Mouse (Mus musculus): Measurements from ENCODE around the gene Lpcat1.
A peak's percentile ranks its signal among the peaks of the same experiment; 100 is the strongest.

Gene Lpcat1

DNA sequence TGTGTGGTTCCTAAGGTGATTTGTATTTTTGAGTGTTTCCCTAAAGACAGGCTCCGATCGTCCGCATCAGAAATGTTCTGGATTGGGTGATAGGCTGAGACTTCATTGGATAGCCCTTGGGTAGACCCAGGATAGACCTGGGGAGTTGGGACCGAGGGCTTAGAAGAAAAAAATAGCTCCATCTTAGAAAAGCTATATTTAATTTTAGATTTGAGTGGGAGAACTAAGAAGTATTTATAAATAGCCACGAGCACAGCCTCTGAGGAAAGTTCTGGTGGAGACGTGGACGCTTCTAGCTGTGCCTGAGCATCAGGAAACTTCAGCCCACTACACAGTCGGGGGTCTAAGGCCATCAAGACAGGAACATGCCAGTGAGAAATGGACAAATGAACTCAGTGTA is 9.8 kb downstream of the Lpcat1 start:
- no peak for DNase-seq (ENCODE audit: low spot score)

DNA sequence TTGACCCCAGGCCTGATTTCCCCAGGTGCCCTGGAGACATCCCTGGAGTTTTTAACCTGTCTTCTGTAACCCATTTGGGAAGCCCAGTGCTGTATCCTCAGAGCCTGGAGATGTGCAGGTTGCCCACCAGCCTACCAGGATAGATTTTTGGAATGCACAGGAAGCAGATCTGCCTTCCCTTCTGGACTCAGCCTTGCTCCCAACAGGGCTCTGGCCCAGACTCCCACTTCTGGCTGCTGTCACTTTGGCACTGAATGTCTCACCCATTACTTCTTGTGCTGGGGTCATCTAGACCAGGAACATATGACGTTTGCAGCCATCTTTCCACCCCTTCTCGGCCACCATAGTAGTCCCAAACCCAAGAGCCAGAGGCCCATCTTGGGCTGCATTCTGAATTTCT is 10.8 kb downstream of the Lpcat1 start:
- DNase-seq (ENCODE audit: low spot score): no peak

DNA sequence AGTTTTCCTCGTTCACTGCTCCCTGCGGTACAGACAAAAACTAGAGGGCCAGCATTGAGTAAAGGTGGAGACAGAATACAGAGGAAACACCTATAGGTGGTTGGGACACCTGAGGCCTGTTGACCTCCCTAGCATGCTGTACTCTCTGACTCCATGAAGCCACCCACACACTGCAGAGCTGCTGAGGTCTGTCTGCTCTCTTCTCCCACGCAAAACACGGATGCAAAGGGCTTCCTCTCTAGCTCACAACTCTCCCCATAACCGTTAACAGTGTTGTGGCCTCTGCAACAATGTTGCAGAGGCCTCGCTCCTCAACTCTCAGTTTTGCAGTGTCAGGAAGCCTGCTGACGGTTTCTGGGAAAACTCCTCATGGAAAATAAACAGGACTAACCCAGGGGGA is 15.5 kb downstream of the Lpcat1 start:
- no peak for DNase-seq (ENCODE audit: low spot score)

DNA sequence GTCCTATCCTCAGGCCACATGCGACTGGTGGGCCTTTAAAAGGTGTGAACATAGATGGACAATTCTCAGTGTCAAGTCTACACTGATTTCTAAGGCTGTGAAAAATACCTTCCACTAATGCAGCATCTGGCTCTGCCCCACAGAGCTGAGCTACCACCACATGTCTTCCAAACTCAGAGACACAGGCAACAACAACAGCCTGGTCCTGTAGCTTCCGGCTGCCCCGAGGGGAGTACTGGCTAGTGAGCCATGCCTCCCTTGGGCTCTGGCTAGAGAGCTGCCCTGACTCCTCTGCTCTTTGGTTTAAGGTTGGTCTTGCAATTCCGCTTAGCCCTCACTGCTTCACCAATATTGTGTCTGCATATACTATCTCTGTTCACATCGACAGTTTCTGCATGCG is 16.3 kb downstream of the Lpcat1 start:
- DNase-seq (ENCODE audit: low spot score): no peak

DNA sequence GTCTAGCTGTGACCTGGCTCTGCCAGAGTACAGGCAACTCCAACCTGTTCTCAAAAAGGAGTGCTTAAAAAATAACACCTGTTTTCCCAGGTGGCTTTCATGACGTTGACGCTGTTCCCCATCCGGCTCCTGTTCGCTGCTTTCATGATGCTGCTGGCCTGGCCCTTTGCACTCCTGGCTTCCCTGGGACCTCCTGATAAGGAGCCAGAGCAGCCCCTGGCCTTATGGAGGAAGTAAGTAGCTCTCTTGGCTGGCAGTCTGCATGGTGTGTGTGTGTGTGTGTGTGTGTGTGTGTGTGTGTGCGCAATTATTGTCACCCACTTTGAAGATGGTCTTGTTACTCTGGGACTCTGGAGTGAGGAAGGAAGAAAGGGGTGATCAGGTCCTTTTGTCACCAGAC is 17.2 kb downstream of the Lpcat1 start:
- DNase-seq (ENCODE audit: low spot score): no peak

DNA sequence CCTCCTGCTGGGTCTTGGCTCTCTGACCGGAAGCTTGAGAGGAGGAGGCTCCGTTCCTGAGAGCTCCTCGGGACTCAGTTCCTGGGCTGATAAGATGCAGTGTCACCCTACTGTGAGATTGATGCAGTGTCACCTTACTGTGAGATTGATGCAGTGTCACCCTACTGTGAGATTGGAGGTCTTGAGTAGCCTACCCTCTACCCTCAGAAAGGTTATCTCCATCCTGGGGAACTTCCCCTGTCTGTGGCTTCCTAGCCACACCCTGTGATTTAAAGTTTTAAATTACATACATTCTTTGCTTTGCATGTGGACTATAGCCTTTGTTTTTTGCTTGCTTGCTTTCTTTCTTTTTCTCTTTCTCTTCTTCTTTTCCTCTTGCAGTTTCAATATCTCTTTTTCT is 21.1 kb downstream of the Lpcat1 start:
- no peak for DNase-seq (ENCODE audit: low spot score)

DNA sequence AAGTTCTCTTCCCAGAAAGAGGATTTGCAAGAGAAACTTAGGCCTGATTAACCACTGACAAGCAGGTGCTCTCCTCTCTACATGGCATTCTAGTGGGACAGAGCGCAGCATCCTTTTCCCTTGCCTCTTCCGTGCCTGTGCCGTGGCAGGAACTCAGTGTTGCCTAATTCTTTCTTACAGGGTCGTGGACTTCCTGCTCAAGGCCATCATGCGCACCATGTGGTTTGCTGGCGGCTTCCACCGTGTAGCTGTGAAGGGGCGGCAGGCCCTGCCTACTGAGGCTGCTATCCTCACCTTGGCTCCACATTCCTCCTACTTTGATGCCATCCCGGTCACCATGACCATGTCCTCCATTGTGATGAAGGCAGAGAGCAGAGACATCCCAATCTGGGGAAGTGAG is 21.7 kb downstream of the Lpcat1 start:
- DNase-seq (ENCODE audit: low spot score): no peak

DNA sequence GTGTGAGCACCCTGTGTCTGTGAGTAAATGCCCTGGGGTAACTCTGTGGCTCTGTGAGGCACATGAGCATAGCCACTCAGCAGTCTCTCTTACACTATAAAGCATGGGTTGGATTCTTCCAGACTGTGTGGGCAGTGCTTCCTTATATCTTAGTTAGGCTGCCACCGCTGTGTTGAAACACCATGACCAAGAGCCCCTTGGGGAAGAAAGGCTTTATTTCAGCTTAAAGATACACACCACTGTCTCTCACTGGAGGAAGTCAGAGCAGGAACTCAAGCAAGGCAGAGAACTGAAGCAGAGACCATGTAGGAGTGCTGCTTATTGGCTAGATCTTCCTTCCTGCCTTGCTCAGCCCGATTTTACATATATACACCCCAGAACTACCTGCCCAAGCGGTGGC is 23.0 kb downstream of the Lpcat1 start:
- DNase-seq (ENCODE audit: low spot score): no peak

DNA sequence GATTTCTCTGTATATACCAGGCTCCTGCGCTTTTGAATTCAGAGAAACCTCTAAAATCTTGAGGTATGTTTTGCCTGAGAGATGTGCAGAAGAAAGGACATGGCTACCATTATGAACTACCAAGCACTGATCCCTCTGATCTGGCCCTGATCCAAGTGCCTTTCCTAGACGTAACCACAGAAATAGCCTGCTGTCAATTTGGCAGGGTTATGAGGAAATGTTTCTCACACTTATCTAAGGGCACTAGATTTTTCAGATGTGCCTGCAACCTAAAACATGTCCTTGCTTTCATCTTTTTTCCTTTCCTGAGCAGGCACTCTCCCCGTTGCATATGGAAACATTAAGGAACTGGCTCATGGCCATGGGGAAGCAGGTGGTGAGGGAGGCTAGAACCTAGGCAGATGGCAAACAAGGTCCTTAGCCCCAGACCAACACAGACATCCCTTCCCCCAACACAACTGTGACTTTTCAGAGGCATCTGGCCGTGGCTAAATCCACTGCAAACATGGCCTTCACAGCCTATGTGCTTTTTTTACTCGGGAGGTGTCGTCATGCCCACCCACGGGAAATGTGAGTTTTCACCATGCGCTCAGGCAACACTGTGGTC is 23.7 kb downstream of the Lpcat1 start:
- no peak for DNase-seq (ENCODE audit: low spot score)

DNA sequence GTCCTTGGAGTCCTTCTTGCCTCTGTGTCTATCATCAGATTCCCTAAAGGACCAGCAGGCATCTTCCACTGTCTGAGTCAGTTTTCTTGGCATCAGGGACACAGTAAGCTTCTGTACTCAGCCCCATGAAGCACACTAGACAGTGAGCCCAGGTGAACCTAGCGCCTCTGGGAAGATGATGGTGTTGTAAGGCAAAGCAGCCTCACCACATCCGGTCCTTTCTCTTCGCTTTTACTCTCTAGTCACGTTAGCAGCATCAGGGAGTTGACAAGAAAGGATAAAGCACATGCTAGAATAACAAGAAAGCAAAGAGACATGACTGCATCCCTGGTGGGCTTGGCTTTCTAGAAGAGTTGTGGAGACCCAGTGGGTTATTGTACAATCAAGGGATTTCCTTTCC is 26.2 kb downstream of the Lpcat1 start:
- DNase-seq (ENCODE audit: low spot score): no peak

DNA sequence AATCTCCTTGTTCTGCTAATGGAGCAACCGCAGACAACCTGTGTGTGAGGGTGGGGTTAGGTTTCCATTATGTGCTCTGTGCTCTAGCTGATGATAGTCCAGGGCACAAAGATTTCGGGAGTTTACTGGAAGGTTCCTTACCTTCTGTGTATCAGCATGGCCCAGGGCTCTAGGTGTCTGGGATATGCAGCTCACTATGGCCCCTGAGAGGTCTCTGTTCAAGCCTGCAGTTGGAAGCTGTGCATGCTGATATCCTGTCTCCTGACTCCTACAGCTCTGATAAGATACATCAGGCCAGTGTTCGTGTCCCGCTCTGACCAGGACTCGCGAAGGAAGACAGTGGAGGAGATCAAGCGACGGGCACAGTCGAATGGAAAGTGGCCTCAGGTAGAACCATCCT is 27.5 kb downstream of the Lpcat1 start:
- DNase-seq (ENCODE audit: low spot score): no peak

DNA sequence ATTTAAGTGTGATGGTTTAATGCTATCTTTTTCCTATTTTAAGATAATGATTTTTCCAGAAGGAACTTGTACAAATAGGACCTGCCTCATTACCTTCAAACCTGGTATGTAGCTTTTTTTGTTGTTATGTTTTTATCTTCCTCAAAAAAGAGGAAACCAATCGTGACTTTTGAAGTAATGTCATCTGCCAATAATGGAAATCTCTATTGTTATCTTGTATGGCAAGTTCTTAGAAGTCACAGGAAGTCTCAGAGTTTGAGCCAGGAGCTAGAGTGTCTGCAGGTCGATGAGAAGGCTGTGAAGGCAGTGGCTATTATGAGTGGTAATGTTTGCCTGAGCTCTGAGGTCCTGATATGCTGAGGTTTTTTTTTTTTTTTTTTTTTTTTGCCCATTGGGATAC is 29.1 kb downstream of the Lpcat1 start:
- no peak for DNase-seq (ENCODE audit: low spot score)

DNA sequence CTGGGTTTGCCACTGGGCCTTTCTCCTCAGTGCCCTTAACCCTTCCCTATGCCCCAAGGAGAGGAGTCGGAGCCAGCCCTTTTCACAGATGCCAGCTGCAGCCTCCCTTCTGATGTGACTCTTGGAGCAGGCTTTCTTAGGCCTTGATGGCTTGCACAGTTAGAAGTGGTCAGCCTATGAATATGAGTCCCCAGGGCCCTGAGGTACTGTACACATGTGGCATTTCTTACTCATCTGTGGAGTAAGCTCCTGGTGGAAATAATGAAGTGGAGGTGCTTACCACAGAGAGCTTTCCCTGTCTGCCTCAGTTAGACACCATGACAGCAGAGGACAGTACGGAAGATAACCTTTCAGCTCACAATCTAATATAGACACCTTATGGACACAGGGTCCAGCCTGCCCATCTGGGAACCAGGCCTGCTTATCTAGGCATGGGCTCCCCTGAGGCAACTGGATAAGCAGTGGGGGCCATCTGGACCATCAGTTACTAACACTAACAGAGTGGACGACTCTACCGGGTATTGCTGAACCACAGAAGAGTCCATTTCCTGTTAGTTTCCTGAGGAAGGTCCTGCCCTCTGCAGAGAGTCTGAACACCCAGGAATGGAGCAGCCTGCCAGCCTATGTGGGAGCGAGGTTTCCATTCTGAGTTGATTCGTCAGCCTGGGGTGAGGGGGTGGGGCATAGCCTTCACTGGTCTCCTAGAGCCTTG is 33.1 kb downstream of the Lpcat1 start:
- DNase-seq (ENCODE audit: low spot score): no peak

DNA sequence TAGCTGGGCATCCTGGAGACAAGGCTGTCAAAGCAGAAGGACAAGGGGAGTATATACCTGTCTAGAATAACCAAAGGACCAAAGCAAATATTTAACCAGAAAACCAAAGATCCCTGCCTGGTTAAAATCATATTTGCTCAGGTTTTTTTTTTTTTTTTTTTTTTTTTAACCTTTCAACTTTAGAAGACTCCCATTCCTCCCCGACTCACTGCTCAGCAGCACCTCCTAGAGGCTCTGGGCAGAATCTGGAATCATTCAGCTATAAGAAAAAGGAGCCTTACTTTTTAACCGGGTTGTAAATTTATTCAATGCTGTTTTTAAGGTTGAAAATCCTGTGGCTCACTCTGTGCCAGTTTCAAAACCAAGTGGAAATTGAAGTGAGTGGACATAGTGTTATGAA is 35.7 kb downstream of the Lpcat1 start:
- DNase-seq (ENCODE audit: low spot score): no peak

DNA sequence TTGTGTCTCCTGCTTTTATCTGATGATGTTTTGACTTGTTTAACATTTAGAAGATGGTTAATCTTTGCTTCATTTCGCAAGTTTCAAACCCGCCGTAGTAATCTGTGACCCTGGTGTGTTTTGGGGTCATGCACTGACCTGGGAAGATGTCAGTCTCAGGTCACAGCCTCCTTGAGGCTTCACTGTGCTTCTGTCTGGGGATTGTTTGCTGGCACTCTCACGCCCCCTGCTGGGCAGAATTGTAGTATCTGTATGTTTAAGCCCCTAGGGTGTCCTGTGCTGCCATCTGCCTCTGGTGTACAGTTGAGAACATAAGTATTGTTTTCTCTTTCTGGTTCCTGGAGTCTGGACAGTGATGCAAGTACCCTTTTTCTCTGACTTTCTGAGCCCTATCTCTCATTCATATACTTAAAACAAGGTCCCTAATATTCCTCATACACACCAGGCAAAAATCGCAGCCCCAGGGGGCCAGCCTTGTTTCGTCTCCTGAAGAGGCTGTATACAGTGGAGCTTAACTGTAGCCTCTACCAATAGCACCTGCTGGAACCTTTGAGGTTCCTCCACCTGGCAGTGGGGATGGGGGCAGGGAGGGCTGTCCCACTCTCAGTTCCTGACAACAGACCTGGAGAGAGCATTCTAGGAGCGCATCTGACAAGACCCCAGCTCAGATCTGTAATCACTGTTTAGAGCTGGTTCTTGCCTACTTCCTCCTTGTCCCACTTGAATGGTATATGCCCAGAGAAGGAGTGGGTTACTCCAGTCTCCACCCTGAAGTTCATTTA is 38.9 kb downstream of the Lpcat1 start:
- peak; percentile 64 for DNase-seq (ENCODE audit: low spot score)

DNA sequence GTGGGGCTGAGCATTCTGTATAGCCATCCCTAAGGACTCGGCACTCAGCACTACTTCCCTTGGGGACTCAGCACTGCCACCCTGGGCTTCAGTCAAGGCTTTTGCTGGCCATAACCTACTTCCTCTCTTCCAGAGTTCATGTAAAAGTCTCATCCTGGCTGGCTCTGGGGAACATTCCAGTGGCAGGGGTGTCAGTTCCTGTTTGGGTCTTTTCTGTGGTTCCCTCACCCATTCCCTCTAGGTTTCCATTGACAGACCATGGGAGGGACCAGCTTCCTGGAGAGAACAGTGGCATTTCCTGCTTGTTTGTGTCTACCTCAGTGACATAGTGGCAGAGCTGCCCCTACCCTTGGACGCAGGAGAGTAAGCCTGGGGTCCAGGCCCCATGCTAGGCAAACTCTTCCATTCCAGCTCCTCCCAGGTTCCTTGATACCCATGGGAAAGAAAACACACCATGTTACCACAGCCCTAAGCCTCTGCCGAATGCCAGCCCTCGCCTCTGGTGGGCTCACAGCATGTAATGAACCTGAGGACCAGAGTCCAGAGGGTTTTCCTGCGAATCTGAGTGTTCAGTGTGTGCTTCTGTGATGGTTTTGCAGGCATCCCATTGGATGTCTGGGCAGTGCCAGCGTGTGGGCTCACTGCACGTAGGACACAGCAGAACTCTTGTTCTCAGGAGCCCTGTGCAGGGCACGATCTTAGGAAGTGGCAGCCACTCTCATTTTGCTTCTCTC is 42.0 kb downstream of the Lpcat1 start:
- no peak for DNase-seq (ENCODE audit: low spot score)

DNA sequence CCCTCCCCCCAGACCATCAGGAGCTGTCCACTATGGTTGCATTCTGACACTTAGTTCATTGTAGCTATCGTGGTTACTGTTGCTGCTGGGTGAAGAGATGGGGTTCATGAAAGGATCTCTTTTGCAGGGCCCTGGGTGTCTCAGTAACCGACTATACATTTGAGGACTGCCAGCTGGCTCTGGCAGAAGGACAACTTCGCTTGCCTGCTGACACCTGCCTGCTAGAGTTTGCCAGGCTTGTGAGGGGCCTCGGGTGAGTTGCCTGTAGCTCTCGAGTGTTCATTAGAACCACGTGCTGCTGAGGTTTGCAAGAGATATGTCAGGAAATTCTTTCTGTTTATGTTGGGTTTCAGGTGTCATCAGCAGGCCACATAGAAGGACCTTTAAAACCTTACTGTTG is 42.9 kb downstream of the Lpcat1 start:
- no peak for DNase-seq (ENCODE audit: low spot score)

DNA sequence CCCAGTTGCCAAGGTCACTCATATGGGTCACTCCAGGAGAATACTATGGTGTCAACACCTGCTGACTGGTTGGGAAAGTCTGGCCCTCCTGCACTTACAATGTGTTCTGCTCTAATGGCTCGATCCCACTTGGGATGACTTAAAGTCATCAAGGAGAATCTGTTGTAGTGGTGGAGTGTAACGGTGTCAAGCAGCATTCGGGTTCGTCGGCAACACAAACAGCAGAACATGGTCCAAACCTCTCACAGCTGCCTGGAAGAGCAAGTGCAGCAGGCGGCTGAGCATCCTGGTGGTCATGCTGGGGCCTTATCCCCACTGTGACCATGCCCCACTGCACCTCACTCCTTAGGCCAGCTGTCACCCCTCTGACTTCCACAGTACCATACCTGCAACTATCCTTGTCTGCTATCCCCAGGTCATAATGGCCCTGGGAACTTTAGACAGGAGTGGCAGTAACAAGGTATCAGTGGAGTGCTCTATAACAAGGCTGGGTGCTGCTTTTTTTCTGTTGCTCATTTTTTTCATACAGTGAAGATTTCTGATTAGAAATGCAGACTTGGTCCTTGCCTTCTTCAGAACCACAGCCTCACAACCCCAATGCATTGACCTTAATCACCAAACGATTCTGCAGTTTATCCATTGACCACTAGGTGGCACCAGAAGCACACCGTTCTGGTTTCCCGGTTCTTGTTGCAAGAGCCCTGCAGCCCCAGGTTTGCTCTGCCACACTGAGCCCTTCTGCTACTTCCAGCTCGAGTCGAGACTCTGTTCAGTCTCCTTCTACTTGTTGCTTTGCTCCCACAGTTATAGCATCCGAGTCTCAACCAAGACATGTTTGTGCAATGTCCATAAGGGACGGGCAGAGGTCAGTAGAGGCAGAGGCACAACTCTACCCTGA is 46.0 kb downstream of the Lpcat1 start:
- DNase-seq (ENCODE audit: low spot score): peak; percentile 78

DNA sequence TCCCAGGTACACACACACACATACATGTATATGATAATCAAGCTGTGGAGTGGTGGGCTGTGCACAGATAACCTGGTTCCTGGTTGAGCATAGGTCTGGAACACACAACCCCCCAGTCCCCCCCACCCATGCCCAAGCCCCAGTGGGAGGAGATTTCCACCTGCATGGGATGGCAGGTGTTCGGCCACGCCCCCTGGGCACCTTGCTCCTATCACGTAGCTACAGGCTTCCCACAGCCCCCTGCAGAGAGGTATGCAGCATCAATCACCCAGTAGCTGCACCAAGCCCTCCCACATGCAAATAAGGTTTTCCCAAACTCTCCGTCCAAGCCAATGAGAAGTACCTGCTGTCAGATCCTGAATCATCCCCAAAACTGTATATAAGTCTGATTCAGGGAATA is 49.9 kb downstream of the Lpcat1 start:
- DNase-seq (ENCODE audit: low spot score): no peak

DNA sequence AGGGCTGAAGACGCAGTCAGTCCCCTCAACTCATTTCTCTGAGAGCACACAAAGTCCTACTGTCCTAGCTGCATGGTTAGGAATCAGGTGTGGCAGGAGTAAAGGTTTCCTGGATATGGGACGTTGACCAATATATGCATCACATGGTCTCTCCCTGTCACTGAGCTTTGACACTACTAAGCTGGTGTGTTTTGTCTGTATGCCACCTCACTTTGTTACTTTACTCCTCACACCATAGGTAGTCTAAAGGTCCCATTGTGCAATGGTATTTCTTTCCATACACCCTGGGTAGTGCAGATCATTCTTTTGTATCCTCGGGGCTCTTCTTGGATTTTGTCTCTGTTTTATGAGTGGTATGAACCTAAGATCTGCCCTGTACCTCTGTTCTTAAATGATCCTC is 66.7 kb downstream of the Lpcat1 start:
- no peak for DNase-seq (ENCODE audit: low spot score)

DNA sequence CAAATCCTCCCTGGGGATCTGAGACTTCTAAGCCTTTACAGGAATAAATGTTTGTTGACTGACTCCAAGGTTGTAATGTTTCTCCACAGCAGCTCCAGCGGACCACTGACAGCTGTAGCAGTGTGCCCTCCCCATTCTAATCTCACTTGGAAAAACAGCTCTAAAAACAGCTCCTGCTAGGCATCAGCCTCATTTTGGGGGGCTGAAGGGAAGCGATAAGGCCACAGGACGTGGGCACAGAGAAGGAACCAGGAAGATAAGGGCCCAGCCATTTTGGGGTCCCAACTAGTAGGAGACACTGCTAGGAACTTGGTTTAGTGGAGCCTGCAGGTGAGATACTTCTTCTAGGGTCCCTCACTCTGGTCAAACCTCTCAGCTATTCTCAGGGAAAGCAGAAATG is 68.3 kb downstream of the Lpcat1 start:
- no peak for DNase-seq (ENCODE audit: low spot score)

DNA sequence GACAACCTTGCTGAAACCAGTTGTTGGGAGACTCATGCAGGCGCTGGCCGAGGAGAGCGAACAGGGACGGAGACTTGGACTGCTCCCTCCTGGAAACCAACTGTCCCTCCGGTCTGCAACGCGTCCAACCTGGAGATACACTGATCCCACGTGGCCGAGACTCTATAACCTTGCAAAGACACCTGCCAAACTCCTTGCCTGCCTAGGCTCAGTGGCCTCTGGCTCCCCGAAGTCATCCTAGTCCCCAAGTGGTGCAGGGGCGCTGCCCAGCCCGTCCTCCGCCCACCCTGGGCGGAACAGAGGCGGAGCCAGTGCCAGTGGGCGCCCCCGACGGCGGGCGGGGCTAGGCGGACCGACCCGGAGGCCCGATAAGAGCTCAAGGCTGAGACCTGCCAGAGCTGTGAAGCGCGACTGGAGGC is 69.4 kb downstream of the Lpcat1 start, which contains the start of gene Slc6a3:
Gene Slc6a3 (plus strand): TSS at position 345 of the 419 bp plus-strand sequence.
- peak; percentile 7 for DNase-seq (ENCODE audit: low spot score)

All from ovary, postnatal 14 days (tissue).